Mouse (Mus musculus): ENCODE data around the gene A830018L16Rik.
"Not testable (repeated sequence)": the region's sequence is repeated elsewhere in the genome, so short reads cannot be mapped to it uniquely, and the experiment has no call there.

Gene A830018L16Rik

GRCm38 (mm10) chr1:11413894-11414556 lies at the start of gene A830018L16Rik:
Gene A830018L16Rik, plus strand, starts transcription at chr1:11414105.
- DNase-seq: peak; percentile 84 to 86

- no peak for DNase-seq
These were observed 28.1 kb upstream of the A830018L16Rik start for GRCm38 (mm10) chr1:11385846-11386245.

- no peak for DNase-seq
These were observed 18.5 kb upstream of the A830018L16Rik start for GRCm38 (mm10) chr1:11395408-11395807.

GRCm38 (mm10) chr1:11395996-11396736 lies 17.7 kb upstream of the A830018L16Rik start:
- no peak for DNase-seq

- DNase-seq: no peak
These were observed 12.7 kb upstream of the A830018L16Rik start for GRCm38 (mm10) chr1:11401159-11401558.

GRCm38 (mm10) chr1:11405527-11405926 lies 8.4 kb upstream of the A830018L16Rik start:
- no peak for DNase-seq

- no peak for DNase-seq
These were observed 7.9 kb upstream of the A830018L16Rik start for GRCm38 (mm10) chr1:11406026-11406425.

- peak; percentile 72 to 81 for DNase-seq
These were observed 655 bp downstream of the A830018L16Rik start for GRCm38 (mm10) chr1:11414560-11414959.

GRCm38 (mm10) chr1:11427310-11427709 lies 13.4 kb downstream of the A830018L16Rik start:
- DNase-seq: no peak

- DNase-seq: peak; percentile 14 to 30
These were observed 44.4 kb downstream of the A830018L16Rik start for GRCm38 (mm10) chr1:11458353-11458752.

GRCm38 (mm10) chr1:11466325-11466724 lies 52.4 kb downstream of the A830018L16Rik start:
- DNase-seq: no peak

GRCm38 (mm10) chr1:11467065-11467643 lies 53.2 kb downstream of the A830018L16Rik start:
- no peak for DNase-seq

- DNase-seq: no peak
These were observed 79.0 kb downstream of the A830018L16Rik start for GRCm38 (mm10) chr1:11492936-11493335.

GRCm38 (mm10) chr1:11501556-11501955 lies 87.7 kb downstream of the A830018L16Rik start:
- no peak for DNase-seq

- DNase-seq: not testable (repeated sequence)
These were observed 135.9 kb downstream of the A830018L16Rik start for GRCm38 (mm10) chr1:11549810-11550209.

- peak; percentile 15 to 63 for DNase-seq
These were observed 151.4 kb downstream of the A830018L16Rik start for GRCm38 (mm10) chr1:11565309-11565708.

GRCm38 (mm10) chr1:11566730-11567129 lies 152.8 kb downstream of the A830018L16Rik start:
- DNase-seq: no peak

- no peak for DNase-seq
These were observed 153.5 kb downstream of the A830018L16Rik start for GRCm38 (mm10) chr1:11567300-11567885.

GRCm38 (mm10) chr1:11570274-11570673 lies 156.4 kb downstream of the A830018L16Rik start:
- DNase-seq: no peak

GRCm38 (mm10) chr1:11573462-11573861 lies 159.6 kb downstream of the A830018L16Rik start:
- no peak for DNase-seq

GRCm38 (mm10) chr1:11580026-11580425 lies 166.1 kb downstream of the A830018L16Rik start:
- peak in 1 of 2 experiments; percentile 10 for DNase-seq

- DNase-seq: no peak
These were observed 174.4 kb downstream of the A830018L16Rik start for GRCm38 (mm10) chr1:11588305-11588704.

GRCm38 (mm10) chr1:11650137-11650536 lies 236.2 kb downstream of the A830018L16Rik start:
- no peak for DNase-seq

All from cerebellum, postnatal 25 days (tissue).